8 mouse cellular contexts compared by ENCODE assay signal in genomic region chr14:55884713-55885113, GRCm38 (mm10). TPM values are rescaled to one million over a fixed set of nuclear protein-coding genes. Genes with fewer than 3 reads are reported as not detected.
A peak's percentile ranks its signal among the peaks of the same experiment; 100 is the strongest.
DNase-seq lines count a peak whose midpoint lies in the region; ATAC-seq and TF ChIP-seq lines count a peak whose summit lies in the region.

Gene Khnyn, plus strand, starts transcription at chr14:55884947.

- TF ChIP-seq CTCF in ES-Bruce4 (IDR thresholded peaks at IDR 0.05; ENCODE audit: low read depth, low read length): no peak
- TF ChIP-seq CTCF in heart, postnatal 0 days (IDR thresholded peaks at IDR 0.05; ENCODE audit: low read depth): no peak

- H3K27ac ChIP-seq in ES-Bruce4 (ENCODE audit: insufficient read depth, low read length): peak within 1 kb of the TSS; percentile 34
- peak within 1 kb of the TSS; percentile 69 for H3K27ac ChIP-seq in forebrain, embryonic 13.5 days
- peak within 1 kb of the TSS; percentile 92 for H3K27ac ChIP-seq in heart, postnatal 0 days (ENCODE audit: low read depth)
- peak within 1 kb of the TSS; percentile 93 for H3K27ac ChIP-seq in liver, embryonic 15.5 days (replicated peaks)
- peak within 1 kb of the TSS; percentile 69 for H3K27ac ChIP-seq in neural tube, embryonic 11.5 days (ENCODE audit: low read depth, low read length)
- H3K27ac ChIP-seq in stomach, embryonic 16.5 days (ENCODE audit: low read length): peak within 1 kb of the TSS; percentile 97

- peak within 1 kb of the TSS; percentile 73 for H3K9ac ChIP-seq in ES-Bruce4 (ENCODE audit: low read depth, poor library complexity, severe bottlenecking)
- peak within 1 kb of the TSS; percentile 80 for H3K9ac ChIP-seq in forebrain, embryonic 13.5 days
- peak within 1 kb of the TSS; percentile 85 for H3K9ac ChIP-seq in heart, postnatal 0 days (replicated peaks; ENCODE audit: low read depth, low read length)
- H3K9ac ChIP-seq in liver, embryonic 15.5 days: peak within 1 kb of the TSS; percentile 95
- H3K9ac ChIP-seq in neural tube, embryonic 11.5 days (ENCODE audit: low read length): peak within 1 kb of the TSS; percentile 86
- H3K9ac ChIP-seq in stomach, embryonic 16.5 days (ENCODE audit: low read length): peak within 1 kb of the TSS; percentile 92

- peak; percentile 17 for TF ChIP-seq POLR2A in ES-Bruce4 (IDR thresholded peaks at IDR 0.05; ENCODE audit: insufficient read depth, low read length)

- peak; percentile 50 for ATAC-seq in cerebellum, adult (ENCODE audit: insufficient number of reproducible peaks, low FRiP score, low TSS enrichment)
- peak; percentile 91 for ATAC-seq in forebrain, embryonic 13.5 days
- ATAC-seq in heart, postnatal 0 days (ENCODE audit: insufficient read depth, low read depth): peak; percentile 95
- ATAC-seq in liver, embryonic 15.5 days (ENCODE audit: insufficient read depth): peak; percentile 86
- peak; percentile 97 for ATAC-seq in neural tube, embryonic 11.5 days (ENCODE audit: insufficient read depth, low FRiP score, low TSS enrichment)
- ATAC-seq in stomach, embryonic 16.5 days (ENCODE audit: insufficient read depth, low FRiP score): peak; percentile 94

- H3K27me3 ChIP-seq in ES-Bruce4 (ENCODE audit: control insufficient read depth, insufficient read depth, low read length, poor library complexity, severe bottlenecking): no peaks in the 10 kb centered on the region
- H3K27me3 ChIP-seq in forebrain, embryonic 13.5 days: no peaks in the 10 kb centered on the region
- H3K27me3 ChIP-seq in heart, postnatal 0 days (ENCODE audit: control insufficient read depth, insufficient read depth, low read length): no peaks in the 10 kb centered on the region
- H3K27me3 ChIP-seq in liver, embryonic 15.5 days: no peaks in the 10 kb centered on the region
- no peaks in the 10 kb centered on the region for H3K27me3 ChIP-seq in neural tube, embryonic 11.5 days (ENCODE audit: control insufficient read depth, insufficient read depth, low read length)
- no peaks in the 10 kb centered on the region for H3K27me3 ChIP-seq in stomach, embryonic 16.5 days (ENCODE audit: control insufficient read depth, insufficient read depth, low read length)

- no peaks in the 10 kb centered on the region for H3K9me3 ChIP-seq in ES-Bruce4 (replicated peaks; ENCODE audit: control insufficient read depth, insufficient read depth, low read length, poor library complexity, severe bottlenecking)
- no peaks in the 10 kb centered on the region for H3K9me3 ChIP-seq in forebrain, embryonic 13.5 days (replicated peaks)
- no peaks in the 10 kb centered on the region for H3K9me3 ChIP-seq in heart, postnatal 0 days (replicated peaks; ENCODE audit: control insufficient read depth, low read length)
- H3K9me3 ChIP-seq in liver, embryonic 15.5 days (replicated peaks): no peaks in the 10 kb centered on the region
- no peaks in the 10 kb centered on the region for H3K9me3 ChIP-seq in neural tube, embryonic 11.5 days (ENCODE audit: control insufficient read depth, low read length)
- no peaks in the 10 kb centered on the region for H3K9me3 ChIP-seq in stomach, embryonic 16.5 days (replicated peaks; ENCODE audit: control insufficient read depth, low read length)

- peak within 1 kb of the TSS; percentile 79 for H3K4me2 ChIP-seq in forebrain, embryonic 13.5 days
- peak within 1 kb of the TSS; percentile 86 for H3K4me2 ChIP-seq in heart, postnatal 0 days (ENCODE audit: low read depth, low read length)
- H3K4me2 ChIP-seq in liver, embryonic 15.5 days: peak within 1 kb of the TSS; percentile 78
- peak within 1 kb of the TSS; percentile 80 for H3K4me2 ChIP-seq in neural tube, embryonic 11.5 days (ENCODE audit: low read depth)
- peak within 1 kb of the TSS; percentile 84 for H3K4me2 ChIP-seq in stomach, embryonic 16.5 days (ENCODE audit: low read depth, low read length)

- TF ChIP-seq EP300 in ES-Bruce4 (IDR thresholded peaks at IDR 0.05; ENCODE audit: insufficient read depth, low read depth, low read length): peak; percentile 87
- TF ChIP-seq EP300 in heart, postnatal 0 days (IDR thresholded peaks at IDR 0.05; ENCODE audit: low read depth): peak; percentile 42; the same call in 1 of the 2 replicates

- H3K4me1 ChIP-seq in ES-Bruce4 (ENCODE audit: control insufficient read depth, insufficient read depth, low read length): peaks cover 18% of the 10 kb centered on the region
- H3K4me1 ChIP-seq in forebrain, embryonic 13.5 days: peaks cover 27% of the 10 kb centered on the region
- peaks cover 13% of the 10 kb centered on the region; the same call in 1 of the 2 replicates for H3K4me1 ChIP-seq in heart, postnatal 0 days (ENCODE audit: control insufficient read depth, insufficient read depth)
- peaks cover 51% of the 10 kb centered on the region for H3K4me1 ChIP-seq in liver, embryonic 15.5 days (replicated peaks)
- H3K4me1 ChIP-seq in neural tube, embryonic 11.5 days (ENCODE audit: control insufficient read depth, insufficient read depth, low read length): peaks cover 8% of the 10 kb centered on the region; the same call in 1 of the 2 replicates
- peaks cover 22% of the 10 kb centered on the region for H3K4me1 ChIP-seq in stomach, embryonic 16.5 days (ENCODE audit: control insufficient read depth, insufficient read depth, low read length)

- peak within 1 kb of the TSS; percentile 79 for H3K4me3 ChIP-seq in ES-Bruce4 (ENCODE audit: low read depth, low read length)
- peak within 1 kb of the TSS; percentile 85 for H3K4me3 ChIP-seq in forebrain, embryonic 13.5 days
- peak within 1 kb of the TSS; percentile 83 for H3K4me3 ChIP-seq in heart, postnatal 0 days (ENCODE audit: low read depth, low read length)
- peak within 1 kb of the TSS; percentile 85 for H3K4me3 ChIP-seq in liver, embryonic 15.5 days (replicated peaks)
- peak within 1 kb of the TSS; percentile 67 for H3K4me3 ChIP-seq in neural tube, embryonic 11.5 days (ENCODE audit: low read depth, low read length)
- peak within 1 kb of the TSS; percentile 75 for H3K4me3 ChIP-seq in stomach, embryonic 16.5 days (replicated peaks; ENCODE audit: low read length)

- 0% methylated on average over 27 of the region's 30 CpGs for WGBS in forebrain, embryonic 13.5 days
- under 1% methylated on average over 24 of the region's 30 CpGs for WGBS in heart, postnatal 0 days
- WGBS in liver, embryonic 15.5 days (ENCODE audit: insufficient replicate concordance): under 1% methylated on average over 30 of the region's 30 CpGs
- 0% methylated on average over 26 of the region's 30 CpGs for WGBS in neural tube, embryonic 11.5 days
- under 1% methylated on average over 30 of the region's 30 CpGs for WGBS in stomach, embryonic 16.5 days

- peak; percentile 93 for DNase-seq in heart, postnatal 0 days (ENCODE audit: low spot score)
- peak; percentile 92 to 96 for DNase-seq in kidney, postnatal 4 days
- DNase-seq in neural tube, embryonic 11.5 days (ENCODE audit: low spot score): peak; percentile 91

- H3K36me3 ChIP-seq in ES-Bruce4 (ENCODE audit: control insufficient read depth, insufficient read depth, low read length, poor library complexity, severe bottlenecking): peaks cover 5% of the 10 kb centered on the region
- H3K36me3 ChIP-seq in forebrain, embryonic 13.5 days (ENCODE audit: poor library complexity, severe bottlenecking): peaks cover 33% of the 10 kb centered on the region
- peaks cover 34% of the 10 kb centered on the region for H3K36me3 ChIP-seq in heart, postnatal 0 days (replicated peaks; ENCODE audit: control insufficient read depth, insufficient read depth, low read length)
- H3K36me3 ChIP-seq in liver, embryonic 15.5 days (replicated peaks): peaks cover 38% of the 10 kb centered on the region
- peaks cover 7% of the 10 kb centered on the region for H3K36me3 ChIP-seq in neural tube, embryonic 11.5 days (ENCODE audit: control insufficient read depth, insufficient read depth, low read length)
- H3K36me3 ChIP-seq in stomach, embryonic 16.5 days (ENCODE audit: control insufficient read depth, insufficient read depth, low read length): peaks cover 14% of the 10 kb centered on the region

RNA-seq across cellular contexts. Expression of gene Khnyn, which starts in this region (rescaled TPM):
- 29.8 and 30.9 TPM in 2 replicates for polyA plus RNA-seq in ES-Bruce4 (2011; ENCODE audit: insufficient read depth, insufficient read length, low read depth, missing spikeins)
- polyA plus RNA-seq in forebrain, embryonic 13.5 days (2015; fragmentation: Nextera tagmentation; extraction: Ambion mirVana): 9.6 and 10.8 TPM in 2 replicates
- 17.1 and 19.5 TPM in 2 replicates for total RNA-seq in heart, postnatal 0 days (2014; rRNA removed; ENCODE audit: low replicate concordance)
- 5.0 and 5.3 TPM in 2 replicates for polyA plus RNA-seq in heart, postnatal 0 days (2015; fragmentation: Nextera tagmentation; extraction: Ambion mirVana)
- 8.6 and 10.1 TPM in 2 replicates for polyA plus RNA-seq in liver, embryonic 15.5 days (2015; fragmentation: Nextera tagmentation; extraction: Ambion mirVana)
- polyA plus RNA-seq in neural tube, embryonic 11.5 days (2014; fragmentation: Nextera tagmentation; extraction: Ambion mirVana): 11.8 and 13.0 TPM in 2 replicates
- polyA plus RNA-seq in stomach, embryonic 16.5 days (2015; fragmentation: Nextera tagmentation; extraction: Ambion mirVana): 18.5 and 21.7 TPM in 2 replicates

Comparison
In these comparisons a context has a peak if more than half of its experiments do, and no peak if none do; other contexts are left out.
1. Peak in every context shown above with its lines: DNase-seq, ATAC-seq, H3K4me3 ChIP-seq and H3K27ac ChIP-seq.
2. H3K27ac ChIP-seq: peak in every context shown above with its lines; median percentile 97 in stomach, embryonic 16.5 days; 93 in liver, embryonic 15.5 days; 92 in heart, postnatal 0 days; 69 in forebrain, embryonic 13.5 days; 69 in neural tube, embryonic 11.5 days; 34 in ES-Bruce4.